Mouse (Mus musculus): ENCODE measurements around the gene Tbx5.

DNA sequence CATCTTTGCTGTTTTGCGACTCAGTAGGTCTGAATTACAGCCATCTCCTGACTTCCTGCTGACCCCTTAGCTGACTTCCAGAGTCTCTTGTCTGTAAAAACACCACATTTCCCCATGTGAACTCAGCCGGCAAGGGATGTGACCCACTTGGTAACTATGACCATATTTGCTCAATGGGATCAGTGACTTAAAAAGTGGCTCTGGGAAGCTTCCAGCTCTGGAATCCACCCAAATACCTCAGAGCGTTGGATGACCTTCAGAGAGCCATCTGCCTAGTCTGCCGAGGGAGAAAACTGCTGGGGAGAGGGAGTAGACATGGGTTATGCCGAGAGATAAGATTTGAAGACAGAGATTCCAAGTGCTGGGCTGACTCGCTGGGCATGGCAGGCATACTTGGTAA is 44.7 kb downstream of the Tbx5 start:
- TF ChIP-seq POLR2A (IDR thresholded peaks at IDR 0.05; ENCODE audit: low read depth, low read length) = no peak
- TF ChIP-seq CTCF (IDR thresholded peaks at IDR 0.05; ENCODE audit: extremely low read depth, insufficient read depth, insufficient read length, insufficient replicate concordance) = no peak

All from spleen, adult 2 months (tissue).